Mouse (Mus musculus) neural tube, postnatal 0 days (tissue): ENCODE data around the gene Hspb8. TPM values are rescaled to one million over a fixed set of nuclear protein-coding genes. Genes with fewer than 3 reads are reported as not detected.

Experiments
- polyA plus RNA-seq: library from polyadenylated mRNA; unstranded; fragments of >200 nt; fragmentation: Nextera tagmentation; extraction: Ambion mirVana; gene quantifications from 2 replicates; pipeline ENCODE4 v1.2.1, GENCODE M21; 2015

Hspb8 gene
- polyA plus RNA-seq = 11.5 and 15.7 TPM in 2 replicates

DNA sequence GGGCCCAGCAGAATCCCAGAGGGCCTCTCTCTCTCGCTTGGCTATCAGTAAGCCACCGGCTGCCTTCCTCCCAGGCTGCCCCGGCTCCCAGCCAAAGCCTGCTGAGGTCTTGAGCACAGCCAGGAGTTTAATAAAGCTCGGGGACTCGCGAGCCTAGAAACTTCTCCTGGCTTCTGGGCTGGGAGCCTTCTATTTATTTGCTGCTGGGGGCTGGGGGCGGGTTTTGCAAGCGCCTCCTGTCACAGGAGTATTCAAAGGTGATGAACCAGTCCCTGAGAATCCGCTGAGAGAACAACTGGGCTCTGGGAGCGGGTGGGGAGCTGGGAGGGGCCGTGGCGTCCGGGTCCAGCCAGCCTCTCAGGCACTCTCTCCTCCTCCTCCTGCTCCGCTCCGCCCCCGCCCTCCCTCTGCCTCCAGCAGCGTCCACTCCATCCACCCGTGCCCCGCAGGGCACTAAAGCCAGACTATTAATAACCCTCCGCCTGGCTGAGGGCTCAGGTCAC, at the start of gene Hspb8:
Gene Hspb8 (minus strand): TSS at position 166 of the 503 bp plus-strand sequence.

Other genes starting within 250 kb of the Hspb8 start
- gene Ccdc60, start 133.9 kb downstream of the Hspb8 start, polyA plus RNA-seq = 1.3 and 1.7 TPM in 2 replicates
- gene Srrm4, start 169.0 kb upstream of the Hspb8 start, polyA plus RNA-seq = 9.2 and 10.3 TPM in 2 replicates